38 mouse cellular contexts compared by ENCODE assay signal in the genomic region with DNA sequence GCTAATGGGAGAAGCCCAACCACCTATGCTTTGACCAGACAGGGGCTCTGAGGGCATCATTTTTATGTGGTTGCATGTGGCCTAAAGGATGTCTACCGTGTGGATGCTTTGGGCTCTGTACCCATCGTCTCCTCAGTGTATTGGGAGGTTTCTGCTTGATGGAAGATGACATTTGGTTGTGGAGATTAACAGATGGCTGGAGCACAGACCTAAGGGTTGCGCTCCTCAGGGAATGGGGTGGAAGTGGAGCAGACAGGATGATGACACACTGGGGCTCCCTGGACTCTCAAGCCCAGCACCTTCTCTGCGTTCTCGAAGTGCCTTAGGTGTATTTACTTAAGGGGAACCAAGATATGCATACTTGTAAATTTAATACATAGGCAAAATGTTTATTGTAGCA. TPM values are rescaled to one million over a fixed set of nuclear protein-coding genes. Genes with fewer than 3 reads are reported as not detected.
A peak's percentile ranks its signal among the peaks of the same experiment; 100 is the strongest.
DNase-seq lines count a peak whose midpoint lies in the region; ATAC-seq and TF ChIP-seq lines count a peak whose summit lies in the region.
"Had no signal": no experiment of that assay in that cellular context is flagged by ENCODE, and none has a peak within 500 bp of the region (broad histone marks: within the 10 kb centered on the region; RNA-seq: fewer than 3 reads in every experiment).

No protein-coding gene starts in this region.

- no peak overlapping the region for H3K9ac ChIP-seq in embryonic facial prominence, embryonic 11.5 days (replicated peaks; ENCODE audit: low read length)
- peak overlapping the region; percentile 39 for H3K9ac ChIP-seq in liver, embryonic 12.5 days
- H3K9ac ChIP-seq in liver, postnatal 0 days (replicated peaks): no peak overlapping the region
- H3K9ac ChIP-seq: embryonic facial prominence, embryonic 12.5 days; forebrain, embryonic 15.5 days; hindbrain, embryonic 15.5 days; limb, embryonic 12.5 days had no signal

- TF ChIP-seq POLR2A in thymus, adult 2 months (IDR thresholded peaks at IDR 0.05; ENCODE audit: control insufficient read depth, extremely low read depth, insufficient read depth, low read length, poor library complexity): no peak

- peak; percentile 29; the same call in 1 of the 2 replicates for ATAC-seq in embryonic facial prominence, embryonic 11.5 days (replicated peaks; ENCODE audit: insufficient number of reproducible peaks, low FRiP score, low TSS enrichment, low read depth)
- ATAC-seq in liver, embryonic 12.5 days: no peak
- no peak for ATAC-seq in liver, postnatal 0 days
- ATAC-seq: forebrain, embryonic 15.5 days; intestine, embryonic 16.5 days; lung, postnatal 0 days had no signal

- no peaks in the 10 kb centered on the region; the same call in 1 of the 2 replicates for H3K4me1 ChIP-seq in embryonic facial prominence, embryonic 11.5 days (ENCODE audit: control insufficient read depth, insufficient read depth, low read length)
- peaks cover 36% of the 10 kb centered on the region for H3K4me1 ChIP-seq in embryonic facial prominence, embryonic 10.5 days
- peaks cover 99% of the 10 kb centered on the region for H3K4me1 ChIP-seq in liver, embryonic 12.5 days
- peaks cover 72% of the 10 kb centered on the region for H3K4me1 ChIP-seq in liver, postnatal 0 days (ENCODE audit: insufficient read depth)
- peaks cover 11% of the 10 kb centered on the region for H3K4me1 ChIP-seq in thymus, adult 2 months (replicated peaks; ENCODE audit: control insufficient read depth, insufficient read depth, low read length)

- no peaks in the 10 kb centered on the region for H3K9me3 ChIP-seq in embryonic facial prominence, embryonic 11.5 days (replicated peaks; ENCODE audit: control insufficient read depth, low read length)
- H3K9me3 ChIP-seq in embryonic facial prominence, embryonic 10.5 days: no peaks in the 10 kb centered on the region
- H3K9me3 ChIP-seq in liver, embryonic 12.5 days (replicated peaks): no peaks in the 10 kb centered on the region
- H3K9me3 ChIP-seq in liver, postnatal 0 days (ENCODE audit: low read length): no peaks in the 10 kb centered on the region
- H3K9me3 ChIP-seq: embryonic facial prominence, embryonic 12.5 days; forebrain, embryonic 15.5 days; hindbrain, embryonic 15.5 days; limb, embryonic 12.5 days had no signal

- no peak for TF ChIP-seq EP300 in liver, postnatal 0 days (IDR thresholded peaks at IDR 0.05; ENCODE audit: low read depth)

- H3K4me3 ChIP-seq in embryonic facial prominence, embryonic 11.5 days (ENCODE audit: low read depth, low read length): no peak overlapping the region
- H3K4me3 ChIP-seq in embryonic facial prominence, embryonic 10.5 days: no peak overlapping the region
- H3K4me3 ChIP-seq in layer of hippocampus, adult 2 months: no peak overlapping the region
- no peak overlapping the region for H3K4me3 ChIP-seq in liver, embryonic 12.5 days
- no peak overlapping the region for H3K4me3 ChIP-seq in liver, postnatal 0 days (ENCODE audit: low read depth, low read length)
- H3K4me3 ChIP-seq in thymus, adult 2 months (ENCODE audit: control insufficient read depth, insufficient read depth, low read length): no peak overlapping the region
- H3K4me3 ChIP-seq: embryonic facial prominence, embryonic 12.5 days; forebrain, embryonic 15.5 days; gastrocnemius, adult 2 months; heart, adult 2 months; hindbrain, embryonic 15.5 days; limb, embryonic 12.5 days had no signal

- TF ChIP-seq CTCF in layer of hippocampus, adult 2 months (conservative IDR thresholded peaks at IDR 0.05): no peak
- TF ChIP-seq CTCF in liver, postnatal 0 days (IDR thresholded peaks at IDR 0.05; ENCODE audit: low read depth): no peak
- no peak for TF ChIP-seq CTCF in thymus, adult 2 months (IDR thresholded peaks at IDR 0.05; ENCODE audit: borderline replicate concordance, control insufficient read depth, extremely low read depth, insufficient read depth, low read length, poor library complexity)

- H3K4me2 ChIP-seq in embryonic facial prominence, embryonic 11.5 days (ENCODE audit: low read depth, low read length): no peak overlapping the region
- peak overlapping the region; percentile 0; the same call in 1 of the 2 replicates for H3K4me2 ChIP-seq in liver, embryonic 12.5 days
- H3K4me2 ChIP-seq in liver, postnatal 0 days (ENCODE audit: low read depth, low read length): no peak overlapping the region
- H3K4me2 ChIP-seq: embryonic facial prominence, embryonic 12.5 days; forebrain, embryonic 15.5 days; hindbrain, embryonic 15.5 days; limb, embryonic 12.5 days had no signal

- H3K27me3 ChIP-seq in embryonic facial prominence, embryonic 11.5 days (ENCODE audit: control insufficient read depth, insufficient read depth, low read length): no peaks in the 10 kb centered on the region
- H3K27me3 ChIP-seq in embryonic facial prominence, embryonic 10.5 days (replicated peaks; ENCODE audit: low read depth, poor library complexity, severe bottlenecking): no peaks in the 10 kb centered on the region
- H3K27me3 ChIP-seq in liver, embryonic 12.5 days (replicated peaks): no peaks in the 10 kb centered on the region
- no peaks in the 10 kb centered on the region for H3K27me3 ChIP-seq in liver, postnatal 0 days (ENCODE audit: insufficient read depth, low read length)
- no peaks in the 10 kb centered on the region for H3K27me3 ChIP-seq in thymus, adult 2 months (ENCODE audit: control insufficient read depth, insufficient read depth, low read length)
- H3K27me3 ChIP-seq: CH12.LX; embryonic facial prominence, embryonic 12.5 days; forebrain, embryonic 15.5 days; hindbrain, embryonic 15.5 days; limb, embryonic 12.5 days had no signal

- 83% methylated on average over 5 of the region's 5 CpGs for WGBS in embryonic facial prominence, embryonic 11.5 days
- 89% methylated on average over 5 of the region's 5 CpGs for WGBS in embryonic facial prominence, embryonic 10.5 days
- WGBS in liver, embryonic 12.5 days (ENCODE audit: insufficient replicate concordance): 73% methylated on average over 5 of the region's 5 CpGs
- 88% methylated on average over 5 of the region's 5 CpGs for WGBS in liver, postnatal 0 days (ENCODE audit: insufficient replicate concordance)
- 92% methylated on average over 5 of the region's 5 CpGs for WGBS in thymus, adult 2 months

- no peaks in the 10 kb centered on the region; the same call in 1 of the 2 replicates for H3K36me3 ChIP-seq in embryonic facial prominence, embryonic 11.5 days (replicated peaks; ENCODE audit: control insufficient read depth, insufficient read depth, low read depth, low read length)
- H3K36me3 ChIP-seq in embryonic facial prominence, embryonic 10.5 days (replicated peaks): peaks cover 47% of the 10 kb centered on the region
- peaks cover 42% of the 10 kb centered on the region for H3K36me3 ChIP-seq in liver, embryonic 12.5 days
- no peaks in the 10 kb centered on the region for H3K36me3 ChIP-seq in liver, postnatal 0 days (replicated peaks; ENCODE audit: insufficient read depth, low read length)
- no peaks in the 10 kb centered on the region for H3K36me3 ChIP-seq in thymus, adult 2 months (ENCODE audit: control insufficient read depth, insufficient read depth, low read length)
- H3K36me3 ChIP-seq: embryonic facial prominence, embryonic 12.5 days; forebrain, embryonic 15.5 days; hindbrain, embryonic 15.5 days had no signal

- no peak overlapping the region for H3K27ac ChIP-seq in embryonic facial prominence, embryonic 11.5 days (replicated peaks; ENCODE audit: low read depth, low read length)
- H3K27ac ChIP-seq in embryonic facial prominence, embryonic 10.5 days (replicated peaks): no peak overlapping the region
- H3K27ac ChIP-seq in layer of hippocampus, adult 2 months: peak overlapping the region; percentile 49; the same call in 1 of the 2 replicates
- peak overlapping the region; percentile 92 for H3K27ac ChIP-seq in liver, embryonic 12.5 days
- H3K27ac ChIP-seq in liver, postnatal 0 days (ENCODE audit: low read depth): 0 out of 2 replicates have a peak overlapping the region, but pooled peaks have one; percentile 11
- no peak overlapping the region for H3K27ac ChIP-seq in thymus, adult 2 months (ENCODE audit: control insufficient read depth, insufficient read depth, low read length)
- H3K27ac ChIP-seq: embryonic facial prominence, embryonic 12.5 days; forebrain, embryonic 15.5 days; gastrocnemius, adult 2 months; heart, adult 2 months; hindbrain, embryonic 15.5 days; kidney, postnatal 0 days; limb, embryonic 12.5 days had no signal

- no peak for DNase-seq in embryonic facial prominence, embryonic 11.5 days (ENCODE audit: low spot score)
- DNase-seq in embryonic facial prominence, embryonic 10.5 days (ENCODE audit: low spot score): no peak
- no peak for DNase-seq in layer of hippocampus, adult 2 months (ENCODE audit: low spot score in 2 of 2)
- DNase-seq in layer of hippocampus, postnatal 10 days (ENCODE audit: low spot score in 2 of 2): no peak
- no peak for DNase-seq in liver, postnatal 0 days
- DNase-seq in kidney, postnatal 14 days: no peak
- DNase-seq in thymus, adult 2 months: no peak
- DNase-seq: adrenal gland, adult 8-10 months; gastrocnemius, adult 2 months; heart, adult 2 months; heart, postnatal 14 days; kidney, adult 8-10 months; layer of hippocampus, adult 9-11 months; lung, adult 18-20 months; lung, postnatal 4 days; midbrain, embryonic 14.5 days; right cerebral cortex, postnatal 14 days had no signal

RNA-seq across cellular contexts. Expression of gene Bcl11a, which starts 56.1 kb away (rescaled TPM):
- 66.1 and 71.9 TPM in 2 replicates for polyA plus RNA-seq in embryonic facial prominence, embryonic 11.5 days (2014; fragmentation: Nextera tagmentation; extraction: Ambion mirVana)
- 47.0 and 62.4 TPM in 2 replicates for polyA plus RNA-seq in embryonic facial prominence, embryonic 10.5 days (2016; fragmentation: Nextera tagmentation; extraction: Ambion mirVana)
- 100 to 1,000 TPM; 117 to 121 TPM for total RNA-seq in layer of hippocampus, adult 2 months (2021)
- total RNA-seq in layer of hippocampus, postnatal 10 days (2021): 100 to 1,000 TPM; 159 to 162 TPM
- polyA plus RNA-seq in liver, embryonic 12.5 days (2016; fragmentation: Nextera tagmentation; extraction: Ambion mirVana): 53.4 and 53.5 TPM in 2 replicates
- polyA plus RNA-seq in liver, postnatal 0 days (2015; fragmentation: Nextera tagmentation; extraction: Ambion mirVana): 6.6 and 10.3 TPM in 2 replicates
- polyA plus RNA-seq in thymus, adult 2 months (2012; rRNA removed): 2.7 and 2.8 TPM in 2 replicates
- total RNA-seq: gastrocnemius, adult 2 months had no signal
- polyA plus RNA-seq: C2C12 had no signal

RNA-seq across cellular contexts. Expression of gene A830031A19Rik, which starts 59.1 kb away (rescaled TPM):
- not detected in 2 replicates for polyA plus RNA-seq in embryonic facial prominence, embryonic 11.5 days (2014; fragmentation: Nextera tagmentation; extraction: Ambion mirVana)
- not detected in 2 replicates for polyA plus RNA-seq in embryonic facial prominence, embryonic 10.5 days (2016; fragmentation: Nextera tagmentation; extraction: Ambion mirVana)
- 1 to 10 TPM; 1.3 to 1.7 TPM for total RNA-seq in layer of hippocampus, adult 2 months (2021)
- 1 to 10 TPM in 1 of 2 experiments, not detected in 1; 1.2 TPM for total RNA-seq in layer of hippocampus, postnatal 10 days (2021)
- not detected in 2 replicates for polyA plus RNA-seq in liver, embryonic 12.5 days (2016; fragmentation: Nextera tagmentation; extraction: Ambion mirVana)
- not detected in 2 replicates for polyA plus RNA-seq in liver, postnatal 0 days (2015; fragmentation: Nextera tagmentation; extraction: Ambion mirVana)
- polyA plus RNA-seq in thymus, adult 2 months (2012; rRNA removed): not detected in 2 replicates
- total RNA-seq: adrenal gland, adult 8-10 months; adrenal gland, postnatal 4 days; CH12.LX; ES-E14; gastrocnemius, adult 2 months; gastrocnemius, postnatal 4 days; heart, adult 2 months; heart, postnatal 14 days; megakaryocyte-erythroid progenitor cell, adult 5-6 weeks had no signal
- polyA plus RNA-seq: C2C12; cerebellum, adult 2 months; embryonic facial prominence, embryonic 12.5 days; forebrain, embryonic 15.5 days; heart, adult 2 months; heart, embryonic 14.5 days; hindbrain, embryonic 15.5 days; intestine, embryonic 16.5 days; kidney, postnatal 0 days; large intestine, adult 2 months; limb, embryonic 12.5 days; lung, postnatal 0 days; midbrain, embryonic 14.5 days; neural tube, embryonic 11.5 days; small intestine, adult 2 months; stomach, embryonic 14.5 days; testis, adult 2 months had no signal

Comparison
In these comparisons a context has a peak if more than half of its experiments do, and no peak if none do; other contexts are left out.
1. H3K27ac ChIP-seq: peak in layer of hippocampus, adult 2 months (single experiment), liver, embryonic 12.5 days (single experiment) and liver, postnatal 0 days (single experiment); none in embryonic facial prominence, embryonic 11.5 days (single experiment), embryonic facial prominence, embryonic 10.5 days (single experiment) and thymus, adult 2 months (single experiment).